Mouse (Mus musculus): Measurements from ENCODE around the gene Mapk7. TPM values are rescaled to one million over a fixed set of nuclear protein-coding genes. Genes with fewer than 3 reads are reported as not detected.

Gene Mapk7
- polyA plus RNA-seq, 1 experiment from 2014 or later: 63.6 TPM

- ATAC-seq (replicated peaks; ENCODE audit: low FRiP score): no peak
- 77% methylated on average over 8 of the region's 8 CpGs for WGBS
- Histone ChIP-seq H3K4me1 (0 out of 2 replicates have a peak, but pooled peaks cover 11% of the 10 kb centered on the region), H3K9ac (no peak overlapping the region), H3K9me3 (replicated peaks) (no peaks in the 10 kb centered on the region), H3K4me2 (no peak overlapping the region), H3K36me3 (no peaks in the 10 kb centered on the region), H3K27me3 (0 out of 2 replicates have a peak, but pooled peaks cover 2% of the 10 kb centered on the region), H3K27ac (no peak overlapping the region), H3K4me3 (replicated peaks) (no peak overlapping the region)
These were observed 46.9 kb downstream of the Mapk7 start for GRCm38 (mm10) chr11:61447296-61447695.

GRCm38 (mm10) chr11:61443807-61444206, 50.4 kb downstream of the Mapk7 start:
- H3K9me3 ChIP-seq (replicated peaks): no peaks in the 10 kb centered on the region
- no peaks in the 10 kb centered on the region for H3K27me3 ChIP-seq
- H3K36me3 ChIP-seq: no peaks in the 10 kb centered on the region
- H3K4me1 ChIP-seq: 0 out of 2 replicates have a peak, but pooled peaks cover 4% of the 10 kb centered on the region
- H3K9ac ChIP-seq: no peak overlapping the region
- H3K27ac ChIP-seq: no peak overlapping the region
- H3K4me3 ChIP-seq (replicated peaks): no peak overlapping the region
- ATAC-seq (replicated peaks; ENCODE audit: low FRiP score): no peak
- H3K4me2 ChIP-seq: no peak overlapping the region
- WGBS: 88% methylated on average over 6 of the region's 6 CpGs

GRCm38 (mm10) chr11:61441670-61442069, 52.5 kb downstream of the Mapk7 start:
- ATAC-seq (replicated peaks; ENCODE audit: low FRiP score): no peak
- H3K27ac ChIP-seq: no peak overlapping the region
- H3K9ac ChIP-seq: no peak overlapping the region
- no peaks in the 10 kb centered on the region for H3K9me3 ChIP-seq (replicated peaks)
- 89% methylated on average over 7 of the region's 7 CpGs for WGBS
- no peaks in the 10 kb centered on the region for H3K36me3 ChIP-seq
- H3K4me2 ChIP-seq: no peak overlapping the region
- no peak overlapping the region for H3K4me3 ChIP-seq (replicated peaks)
- H3K27me3 ChIP-seq: no peaks in the 10 kb centered on the region
- H3K4me1 ChIP-seq: peaks cover 4% of the 10 kb centered on the region; the same call in 1 of the 2 replicates

GRCm38 (mm10) chr11:61440416-61440815, 53.8 kb downstream of the Mapk7 start:
- Histone ChIP-seq H3K4me3 (replicated peaks) (no peak overlapping the region), H3K36me3 (no peaks in the 10 kb centered on the region), H3K27ac (no peak overlapping the region), H3K9ac (no peak overlapping the region), H3K9me3 (replicated peaks) (no peaks in the 10 kb centered on the region), H3K4me1 (peaks cover 7% of the 10 kb centered on the region; the same call in 1 of the 2 replicates), H3K27me3 (no peaks in the 10 kb centered on the region), H3K4me2 (no peak overlapping the region)
- 96% methylated on average over 4 of the region's 4 CpGs for WGBS
- ATAC-seq (replicated peaks; ENCODE audit: low FRiP score): no peak

- Histone ChIP-seq H3K27me3 (no peaks in the 10 kb centered on the region), H3K4me1 (peaks cover 7% of the 10 kb centered on the region; the same call in 1 of the 2 replicates), H3K27ac (no peak overlapping the region), H3K4me3 (replicated peaks) (no peak overlapping the region), H3K36me3 (no peaks in the 10 kb centered on the region), H3K9me3 (replicated peaks) (no peaks in the 10 kb centered on the region), H3K9ac (no peak overlapping the region), H3K4me2 (no peak overlapping the region)
- ATAC-seq (replicated peaks; ENCODE audit: low FRiP score): no peak
- WGBS: 57% methylated on average over 3 of the region's 3 CpGs
These were observed 55.0 kb downstream of the Mapk7 start for GRCm38 (mm10) chr11:61439170-61439569.

Other genes starting within 250 kb of the Mapk7 start
- gene Aldh3a2, start 226.9 kb downstream of the Mapk7 start, polyA plus RNA-seq (2015; fragmentation: Nextera tagmentation; extraction: Ambion mirVana): 32.2 and 34.7 TPM in 2 replicates
- not detected in 2 replicates for gene Slc47a2, start 151.5 kb downstream of the Mapk7 start, polyA plus RNA-seq (2015; fragmentation: Nextera tagmentation; extraction: Ambion mirVana)
- 23.5 and 24.8 TPM in 2 replicates for gene Slc47a1, start 116.1 kb downstream of the Mapk7 start, polyA plus RNA-seq (2015; fragmentation: Nextera tagmentation; extraction: Ambion mirVana)
- gene Rnf112, start 40.3 kb downstream of the Mapk7 start, polyA plus RNA-seq (2015; fragmentation: Nextera tagmentation; extraction: Ambion mirVana): 0.30 and 1.1 TPM in 2 replicates
- 141 and 161 TPM in 2 replicates for gene Mfap4, start 9.0 kb downstream of the Mapk7 start, polyA plus RNA-seq (2015; fragmentation: Nextera tagmentation; extraction: Ambion mirVana)
- gene B9d1, start 10.7 kb upstream of the Mapk7 start, polyA plus RNA-seq (2015; fragmentation: Nextera tagmentation; extraction: Ambion mirVana): 42.6 and 45.2 TPM in 2 replicates
- gene Epn2, start 85.3 kb upstream of the Mapk7 start, polyA plus RNA-seq (2015; fragmentation: Nextera tagmentation; extraction: Ambion mirVana): 22.1 and 25.5 TPM in 2 replicates
- 12.9 and 13.0 TPM in 2 replicates for gene Grap, start 158.9 kb upstream of the Mapk7 start, polyA plus RNA-seq (2015; fragmentation: Nextera tagmentation; extraction: Ambion mirVana)
- gene Fam83g, start 189.7 kb upstream of the Mapk7 start, polyA plus RNA-seq (2015; fragmentation: Nextera tagmentation; extraction: Ambion mirVana): 2.2 and 2.8 TPM in 2 replicates
- 0.45 TPM in 2 replicates for gene Slc5a10, start 226.4 kb upstream of the Mapk7 start, polyA plus RNA-seq (2015; fragmentation: Nextera tagmentation; extraction: Ambion mirVana)